Mouse (Mus musculus): ENCODE results near the gene Fgf5. TPM values are rescaled to one million over a fixed set of nuclear protein-coding genes. Genes with fewer than 3 reads are reported as not detected.

Gene Fgf5
- under 1 TPM; 0.46 to 0.52 TPM for total RNA-seq (2021)
- long read RNA-seq, experiment 1, result 0 reads
- long read RNA-seq, experiment 2, partial matches to known transcripts, result 0 of 1 reads
- long read RNA-seq, experiment 2, other reads (novel, unspliced or antisense), result 0 of 1 reads

DNA sequence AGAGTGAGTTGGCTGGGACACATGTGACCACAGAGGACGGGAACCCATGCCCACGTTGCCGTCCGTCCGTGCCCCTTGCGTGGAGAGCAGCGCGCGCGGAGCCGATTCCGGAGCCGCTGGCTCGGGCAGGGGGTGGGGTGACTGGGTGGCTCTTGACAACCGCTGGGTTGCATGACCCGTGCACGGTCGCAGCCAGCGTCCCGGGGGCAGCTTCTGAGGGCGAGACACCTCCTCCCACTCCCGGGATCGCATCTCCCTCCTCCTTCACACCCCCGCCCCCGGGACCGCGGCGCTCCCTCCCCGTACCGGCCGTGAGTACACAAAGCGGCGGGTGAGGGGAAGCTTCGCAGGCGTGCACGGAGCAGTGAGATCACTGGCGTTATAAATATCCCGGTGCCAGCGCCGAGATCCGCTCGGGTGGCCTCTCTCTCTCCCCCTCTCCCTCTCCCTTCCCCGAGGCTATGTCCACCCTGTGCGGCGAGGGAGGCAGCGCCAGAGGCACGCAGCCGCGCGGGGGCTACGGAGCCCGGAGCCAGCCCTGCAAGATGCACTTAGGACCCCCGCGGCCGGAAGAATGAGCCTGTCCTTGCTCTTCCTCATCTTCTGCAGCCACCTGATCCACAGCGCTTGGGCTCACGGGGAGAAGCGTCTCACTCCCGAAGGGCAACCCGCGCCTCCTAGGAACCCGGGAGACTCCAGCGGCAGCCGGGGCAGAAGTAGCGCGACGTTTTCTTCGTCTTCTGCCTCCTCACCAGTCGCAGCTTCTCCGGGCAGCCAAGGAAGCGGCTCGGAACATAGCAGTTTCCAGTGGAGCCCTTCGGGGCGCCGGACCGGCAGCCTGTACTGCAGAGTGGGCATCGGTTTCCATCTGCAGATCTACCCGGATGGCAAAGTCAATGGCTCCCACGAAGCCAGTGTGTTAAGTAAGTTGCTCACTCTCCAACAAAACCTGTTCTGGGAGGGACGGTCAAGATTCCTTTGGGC is at the start of gene Fgf5:
Gene Fgf5, plus strand, starts transcription at position 347 of the 984 bp plus-strand sequence.
- peak in 1 of 2 experiments; percentile 9 for DNase-seq
- intact Hi-C loops (cut with DNase I), result no loop called here

DNA sequence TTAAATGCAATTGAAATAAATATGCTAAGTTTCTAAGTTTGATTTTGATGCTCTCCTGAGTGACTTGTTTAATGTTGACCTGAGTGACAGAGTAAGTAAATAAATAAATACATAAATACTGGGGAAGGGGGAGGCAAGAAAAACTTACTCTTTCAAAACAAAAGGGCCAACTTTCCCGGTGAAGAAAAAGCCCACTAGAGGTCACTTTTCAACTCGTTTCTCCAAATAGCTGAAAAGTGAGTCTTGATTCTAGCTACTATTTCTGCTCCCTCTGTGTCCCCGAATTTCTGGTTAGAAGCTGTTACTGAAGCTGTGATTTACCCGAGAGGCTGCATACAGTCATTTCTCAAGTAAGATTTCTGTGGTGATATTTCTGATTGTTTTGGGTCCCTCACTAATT is 41.5 kb upstream of the Fgf5 start:
- no peak for DNase-seq
- intact Hi-C loops (cut with DNase I), result no loop called here

DNA sequence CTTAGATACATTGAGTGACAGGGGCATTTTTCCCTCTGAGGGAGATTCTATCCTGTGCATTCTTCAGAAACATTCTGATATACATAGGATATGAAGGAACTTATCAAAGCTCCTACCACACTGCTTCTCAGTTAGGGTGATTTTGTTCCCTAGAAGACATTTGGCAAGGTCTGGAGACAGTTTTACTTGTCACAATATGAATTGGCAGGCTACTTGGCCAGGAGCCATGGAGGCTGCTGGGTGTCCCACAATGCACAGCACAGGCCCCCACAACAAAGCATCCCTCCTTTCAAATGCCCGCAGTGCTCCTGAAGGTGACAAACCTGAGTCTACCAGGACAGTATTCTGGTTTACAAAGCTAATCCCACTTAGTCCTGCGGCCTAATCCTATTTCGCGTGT is 32.0 kb upstream of the Fgf5 start:
- DNase-seq, result no peak
- intact Hi-C loops (cut with DNase I), result no loop called here

DNA sequence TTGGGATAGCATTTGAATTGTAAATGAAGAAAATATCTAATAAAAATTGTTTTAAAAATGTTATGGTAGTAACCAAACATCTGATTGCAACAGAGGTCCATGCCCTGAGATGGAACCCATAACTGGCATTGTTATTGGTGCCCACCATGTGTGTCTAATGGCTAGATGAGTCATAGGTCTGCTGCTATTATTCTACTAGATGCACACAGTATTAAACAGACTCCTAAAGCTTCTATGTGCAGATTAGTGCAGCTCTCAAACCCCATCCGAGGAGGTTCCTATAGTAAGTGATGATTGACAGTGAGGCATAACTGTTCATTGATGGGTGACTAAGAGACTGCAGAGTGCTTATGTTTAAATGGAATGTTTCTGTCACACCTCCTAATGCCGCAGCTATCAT is 27.3 kb upstream of the Fgf5 start:
- intact Hi-C loops (cut with DNase I), result no loop called here
- no peak for DNase-seq

DNA sequence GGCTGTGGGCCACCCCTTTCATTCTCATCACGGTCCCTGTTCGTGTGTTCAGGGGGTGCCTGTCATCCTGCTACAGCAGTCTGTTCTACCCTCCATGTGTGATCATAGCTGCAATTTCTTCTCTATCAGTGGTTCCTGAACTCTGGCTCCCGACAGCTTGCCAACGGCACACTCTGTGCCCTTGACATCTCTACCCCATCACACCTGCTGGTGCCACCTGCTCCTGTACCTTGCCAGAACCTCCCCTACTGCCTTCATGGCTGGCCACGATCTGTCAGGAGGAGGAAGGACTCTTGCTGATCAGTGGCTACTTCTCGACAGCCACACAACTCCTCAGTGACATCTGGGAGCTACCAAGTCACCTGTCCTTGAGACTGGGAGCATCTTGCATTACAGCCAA is 24.5 kb upstream of the Fgf5 start:
- no peak for DNase-seq
- intact Hi-C loops (cut with DNase I), result no loop called here

DNA sequence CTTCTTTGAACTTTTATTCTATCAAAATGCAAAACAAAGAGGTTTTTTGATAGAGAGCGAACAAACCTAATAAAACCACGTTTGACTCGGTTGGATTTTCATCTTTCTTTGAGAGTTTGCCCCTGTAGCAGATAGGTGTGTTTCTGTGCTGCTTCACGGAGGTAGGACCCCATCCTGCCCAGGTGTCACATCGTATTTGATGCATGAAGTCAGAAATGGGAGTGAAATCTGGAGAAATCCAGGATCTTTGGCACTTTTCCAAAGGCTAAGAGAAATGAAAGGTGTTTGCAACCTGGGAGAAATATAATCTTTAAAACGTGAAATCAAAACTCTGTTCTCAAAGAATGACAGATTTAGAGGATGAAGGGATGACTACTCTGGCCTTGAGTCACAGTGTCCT is 15.5 kb upstream of the Fgf5 start:
- intact Hi-C loops (cut with DNase I), result no loop called here
- no peak for DNase-seq

DNA sequence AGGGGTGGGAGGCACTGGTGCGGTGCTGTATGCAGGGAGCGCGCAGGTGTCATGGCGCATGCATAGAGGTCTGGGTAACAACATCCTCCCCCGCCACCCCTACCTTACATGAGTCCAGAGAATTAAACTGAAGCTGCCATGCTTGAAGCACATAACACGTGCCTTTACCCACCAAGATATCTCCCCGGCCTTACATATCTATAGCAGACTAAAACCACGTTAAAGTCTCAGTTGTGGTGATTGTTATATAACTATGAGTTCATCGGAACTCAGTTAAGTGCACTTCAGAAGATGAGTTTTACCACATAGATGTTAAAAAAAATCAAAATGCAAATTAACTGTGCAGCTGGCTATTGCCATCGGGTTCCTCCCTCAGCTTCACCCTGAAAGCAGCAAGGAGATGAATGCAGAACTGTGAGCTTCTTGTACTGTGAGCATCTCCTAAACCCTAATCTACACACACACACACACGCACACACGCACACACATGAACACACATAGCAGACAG is 12.6 kb upstream of the Fgf5 start:
- no peak for DNase-seq
- intact Hi-C loops (cut with DNase I), result no loop called here

DNA sequence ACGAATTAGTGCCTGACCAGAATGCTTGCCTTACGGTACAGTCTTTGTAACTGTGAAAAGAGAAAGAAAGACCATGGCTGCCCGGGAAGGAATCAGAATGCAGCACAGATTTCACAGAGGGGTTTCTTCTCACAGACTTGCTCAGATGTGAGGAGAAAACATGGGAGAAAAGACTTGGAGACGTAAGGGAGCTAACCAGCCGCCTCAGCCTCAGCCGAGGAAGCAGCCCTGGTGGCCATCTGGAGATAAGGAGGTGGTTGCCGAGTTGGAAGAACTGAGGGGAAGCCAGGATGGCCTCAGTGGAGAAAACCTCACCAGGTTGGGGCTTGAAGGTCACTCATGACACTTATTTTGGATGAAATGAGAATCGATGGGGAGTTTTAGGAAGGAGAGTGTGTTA is 8.7 kb upstream of the Fgf5 start:
- DNase-seq, result no peak
- intact Hi-C loops (cut with DNase I), result no loop called here

DNA sequence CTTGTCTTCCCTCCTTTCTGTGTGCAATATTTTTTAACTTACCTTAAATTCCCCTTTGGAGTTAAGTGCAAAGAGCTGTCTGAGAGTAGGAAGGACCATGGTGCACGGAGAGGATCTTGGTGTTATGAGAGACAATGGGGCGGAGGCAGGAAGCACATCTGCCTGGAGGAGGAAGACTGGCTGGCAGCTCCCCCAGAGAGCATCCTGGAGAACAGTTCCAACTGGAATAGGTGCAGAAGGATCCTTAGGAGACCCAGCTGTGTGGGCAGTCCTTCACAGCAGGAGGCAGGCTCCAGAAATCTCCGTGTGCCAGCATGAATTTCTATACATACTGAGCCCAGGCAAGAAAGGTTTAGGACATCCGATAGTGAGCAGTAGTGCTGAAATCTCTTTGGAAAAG is 8.0 kb upstream of the Fgf5 start:
- intact Hi-C loops (cut with DNase I), result no loop called here
- no peak for DNase-seq

DNA sequence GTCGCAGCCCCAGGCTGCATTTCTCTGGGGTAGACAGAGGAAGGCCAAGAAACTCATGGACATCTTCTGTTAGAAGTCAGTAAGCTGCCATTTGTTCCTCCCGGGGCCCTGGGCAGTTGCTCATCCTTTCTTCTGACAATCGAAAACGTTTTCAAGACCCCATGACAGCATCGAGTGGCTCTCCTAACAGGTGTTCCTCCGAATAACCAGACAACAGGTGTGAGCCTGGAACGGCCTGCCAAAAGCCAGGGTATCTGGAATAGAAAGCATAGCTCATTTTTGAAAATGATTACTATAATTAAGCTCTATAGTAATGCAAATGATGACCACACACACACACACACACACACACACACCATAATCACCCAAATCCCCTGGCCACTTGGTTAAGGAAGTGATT is 7.2 kb upstream of the Fgf5 start:
- intact Hi-C loops (cut with DNase I), result no loop called here
- DNase-seq, result no peak

DNA sequence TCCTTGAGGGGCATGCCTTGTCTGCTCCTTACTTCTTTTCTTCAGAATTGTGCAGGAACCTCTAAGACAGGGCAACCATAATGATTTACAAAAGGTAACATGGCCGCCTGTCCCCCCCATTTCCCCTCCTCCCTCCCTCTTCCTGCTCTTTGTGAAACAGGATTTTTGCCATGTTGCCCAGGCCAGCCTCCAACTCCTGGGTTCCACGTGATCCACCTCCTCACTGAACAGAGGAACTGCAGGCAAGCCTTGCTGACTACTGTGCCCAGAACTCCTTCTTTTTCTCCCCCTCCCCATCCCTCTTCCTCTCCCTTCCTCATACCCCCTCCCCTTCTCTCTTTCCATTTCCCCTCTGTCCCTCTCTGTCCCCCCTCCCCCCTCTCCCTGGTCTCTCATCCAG is 6.5 kb upstream of the Fgf5 start:
- intact Hi-C loops (cut with DNase I), result no loop called here
- no peak for DNase-seq

DNA sequence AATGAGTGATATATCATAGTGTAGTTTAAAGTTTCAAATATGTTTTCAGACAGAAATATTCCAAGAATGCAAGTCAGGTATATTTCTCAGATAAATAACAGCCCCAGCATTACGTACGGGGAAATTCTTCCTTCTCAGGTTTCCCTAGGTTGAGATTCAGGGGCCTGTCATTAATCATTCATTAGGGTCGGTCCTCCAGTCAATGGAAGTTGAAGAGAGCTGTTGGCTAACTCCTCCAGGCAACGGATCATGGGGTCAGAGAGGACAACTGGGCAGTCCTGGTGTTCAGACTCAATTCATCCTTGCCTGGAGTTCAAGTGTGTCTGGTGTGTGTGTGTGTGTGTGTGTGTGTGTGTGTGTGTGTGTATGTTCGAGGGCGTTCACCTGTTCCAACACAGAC is 837 bp upstream of the Fgf5 start:
- intact Hi-C loops (cut with DNase I), result no loop called here
- DNase-seq, result no peak

DNA sequence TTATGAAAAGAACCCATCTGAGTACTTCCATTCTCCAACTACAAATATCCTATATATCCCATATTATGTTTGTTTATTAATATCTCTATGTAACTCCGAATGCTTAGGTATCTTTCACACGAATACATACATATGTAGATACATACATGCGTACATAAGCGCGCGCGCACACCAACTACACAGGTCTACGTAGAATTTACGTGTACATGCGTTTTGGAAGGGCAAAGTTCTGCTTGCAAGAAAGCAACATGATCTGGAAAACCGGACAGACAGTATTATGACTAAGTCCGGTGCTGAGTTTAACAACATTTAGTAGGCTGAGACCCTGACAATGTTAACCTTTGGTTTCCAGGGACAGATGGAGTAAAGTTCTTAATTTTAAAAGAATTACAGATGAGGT is 1.2 kb downstream of the Fgf5 start:
- intact Hi-C loops (cut with DNase I), result no loop called here
- no peak for DNase-seq

DNA sequence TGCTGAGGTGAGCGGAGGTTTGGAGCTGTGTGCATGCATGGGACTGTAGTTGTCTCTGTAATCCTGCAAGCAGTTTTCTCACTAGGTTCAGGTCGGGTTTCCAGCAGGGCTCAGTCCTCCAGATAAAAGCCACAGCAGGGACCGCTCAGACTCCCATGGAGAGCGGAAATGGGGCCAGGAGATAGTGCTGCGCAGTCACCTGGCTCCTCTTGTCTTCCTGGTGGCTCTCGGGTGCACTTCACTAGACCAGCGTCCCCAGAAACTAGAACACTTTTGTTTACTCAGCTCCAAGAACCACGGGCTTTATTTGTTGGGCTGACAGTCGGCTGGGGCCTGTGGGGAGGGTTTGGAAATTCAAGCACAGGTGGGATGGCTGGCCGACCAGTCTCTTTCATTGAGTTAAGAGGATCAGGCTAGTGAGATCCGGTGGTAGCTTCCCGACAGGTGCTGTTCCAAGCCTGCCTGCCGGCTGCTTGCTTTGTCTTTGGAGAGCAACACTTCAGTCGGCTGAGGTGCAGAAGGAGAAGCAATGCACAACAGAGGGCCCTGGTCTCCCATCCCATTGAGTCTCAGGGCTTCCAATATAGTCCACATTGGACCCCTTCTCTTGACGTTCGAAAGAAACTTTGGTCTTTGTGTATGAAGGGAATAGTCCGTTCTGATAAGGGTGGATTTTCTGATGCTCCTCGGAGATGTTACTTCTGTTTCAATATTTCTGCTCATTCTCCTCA is 1.9 kb downstream of the Fgf5 start:
- no peak for DNase-seq
- intact Hi-C loops (cut with DNase I), result no loop called here

DNA sequence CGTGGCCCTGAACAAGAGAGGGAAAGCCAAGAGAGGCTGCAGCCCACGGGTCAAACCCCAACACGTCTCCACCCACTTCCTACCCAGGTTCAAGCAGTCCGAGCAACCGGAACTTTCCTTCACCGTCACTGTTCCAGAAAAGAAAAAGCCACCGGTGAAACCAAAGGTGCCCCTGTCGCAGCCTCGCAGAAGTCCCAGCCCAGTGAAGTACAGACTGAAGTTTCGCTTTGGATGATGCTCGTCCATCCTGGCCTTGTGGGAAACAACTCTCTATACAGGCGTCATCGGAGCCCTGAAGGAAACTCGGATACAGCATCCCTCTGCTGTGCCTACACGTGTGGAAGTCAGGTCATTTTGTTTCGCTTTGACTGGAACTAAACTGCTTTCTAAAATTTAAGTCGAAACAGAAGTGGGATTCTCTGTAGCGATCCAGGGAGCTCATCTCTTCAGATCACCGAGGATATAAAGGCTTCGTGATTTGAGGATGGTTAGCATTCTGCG is 21.4 kb downstream of the Fgf5 start:
- intact Hi-C loops (cut with DNase I), result no loop called here

DNA sequence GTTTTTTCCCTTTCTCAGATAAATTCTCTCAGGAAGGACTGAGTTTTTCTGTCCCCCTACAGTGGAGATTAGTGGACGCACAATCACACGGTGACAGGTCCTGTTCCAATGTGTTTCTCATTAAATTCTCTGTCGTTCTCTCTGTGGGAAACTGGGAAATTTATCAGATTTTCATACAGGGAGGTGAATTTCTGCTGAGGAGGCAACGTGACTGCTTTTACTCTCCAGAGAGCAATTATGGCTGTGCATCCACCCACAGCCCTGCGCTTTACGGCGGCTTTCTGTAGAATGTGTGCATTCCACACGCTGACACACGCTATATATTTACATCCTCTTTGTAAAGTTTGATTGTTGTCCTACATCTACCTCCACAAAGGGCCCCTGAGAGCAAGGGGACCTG is 28.0 kb downstream of the Fgf5 start:
- no peak for DNase-seq
- intact Hi-C loops (cut with DNase I), result no loop called here

More for the DNA sequence above, 21.4 kb downstream of the Fgf5 start:
- DNase-seq, result no peak

DNA sequence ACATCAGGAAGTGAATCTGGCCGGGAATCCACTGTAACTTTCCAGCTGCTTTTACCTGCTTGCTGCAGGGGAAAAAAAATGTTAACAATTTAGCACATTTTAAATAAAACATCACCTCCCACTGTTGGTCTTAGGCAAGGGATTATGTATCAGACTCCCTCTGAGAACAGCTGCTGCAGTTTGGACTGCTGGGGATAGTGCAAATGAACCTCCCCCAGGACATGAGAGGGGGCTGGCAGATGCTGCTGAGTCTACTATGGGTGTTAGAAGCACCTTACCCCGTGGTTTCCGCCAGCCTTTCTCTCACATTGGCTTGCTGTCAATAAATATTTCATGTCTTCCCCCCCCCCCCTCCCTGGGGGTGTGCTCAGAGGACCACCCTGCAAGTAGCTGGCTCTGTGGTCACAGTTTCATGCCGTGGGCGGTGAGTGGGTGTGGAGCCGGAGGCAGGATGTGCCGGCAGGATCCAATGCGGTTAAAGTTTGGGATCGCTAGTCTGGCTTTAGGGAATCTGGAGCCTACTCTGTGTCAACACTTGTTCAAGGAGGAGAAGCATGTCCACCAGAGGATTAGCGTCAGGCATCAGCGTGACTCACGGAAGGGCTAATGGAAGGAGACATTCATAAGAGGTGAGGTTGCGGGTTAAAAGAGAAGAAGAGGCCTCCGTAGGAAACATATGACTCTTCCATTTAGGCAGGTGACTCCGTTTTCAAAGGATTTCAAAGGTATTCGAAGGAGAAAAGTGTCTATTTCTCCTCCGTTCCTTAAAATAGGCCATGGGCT is 29.9 kb downstream of the Fgf5 start:
- intact Hi-C loops (cut with DNase I), result no loop called here

DNA sequence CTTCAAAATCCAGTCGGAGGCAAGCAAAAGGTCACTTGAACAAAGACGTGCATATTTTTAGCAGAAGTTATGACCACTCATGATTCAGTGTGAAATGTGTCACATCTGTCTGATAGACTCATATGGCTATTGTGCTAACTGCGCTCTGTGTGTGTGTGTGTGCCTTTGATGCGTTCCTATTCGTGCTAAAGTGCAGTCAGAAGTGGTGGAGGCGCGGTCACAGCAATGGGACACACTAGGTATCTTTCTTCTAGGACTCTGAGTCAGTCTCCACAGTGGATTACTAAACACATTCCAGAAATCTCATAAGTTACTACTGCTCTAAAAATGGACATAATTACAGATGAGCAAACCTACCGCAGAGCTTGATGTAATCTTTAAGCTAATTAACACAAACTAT is 36.7 kb downstream of the Fgf5 start:
- DNase-seq, result no peak
- intact Hi-C loops (cut with DNase I), result no loop called here

More for the DNA sequence above, 29.9 kb downstream of the Fgf5 start:
- DNase-seq, result no peak

DNA sequence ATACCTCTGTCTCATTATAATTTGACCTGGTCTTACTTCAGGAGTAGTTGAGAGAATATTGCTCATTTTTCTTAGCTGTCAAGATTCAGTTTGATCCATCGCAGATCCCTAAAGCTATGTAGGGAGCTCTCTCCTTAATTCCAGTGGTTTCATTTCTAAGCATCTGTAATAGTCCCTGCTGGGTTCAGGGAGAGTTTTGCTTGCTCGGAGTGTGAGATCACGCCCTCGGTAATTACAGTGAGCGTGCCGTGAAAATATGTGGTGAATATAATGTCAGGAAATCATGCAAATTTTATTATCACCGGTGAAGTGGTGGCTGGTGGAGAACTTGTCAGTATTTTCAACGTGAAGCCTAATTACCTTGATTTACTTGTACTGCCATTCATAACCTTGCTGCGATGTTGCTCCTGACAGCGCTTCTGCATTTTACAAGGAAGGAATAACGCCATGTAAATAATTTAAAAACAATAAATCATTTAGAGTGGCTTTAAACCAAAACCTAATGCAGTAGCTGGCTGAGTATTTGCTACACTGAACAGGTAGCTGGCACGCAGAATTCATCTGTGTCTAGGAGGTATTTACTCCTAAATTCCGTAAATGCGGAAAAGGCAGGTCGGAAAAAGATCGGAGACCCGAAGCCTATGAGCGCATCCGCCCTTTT is 38.5 kb downstream of the Fgf5 start:
- intact Hi-C loops (cut with DNase I), result no loop called here
- DNase-seq, result no peak
